Mouse (Mus musculus) heart, adult 2 months (tissue): Measurements from ENCODE around the gene Wnt8b.

Experiments used
- CTCF ChIP-seq: fragments of 200-600 bp; IDR thresholded peaks from 2 replicates; pipeline ENCODE4 v1.8.1; 2022; ENCODE audit warnings: antibody characterized with exemption, mild to moderate bottlenecking, moderate library complexity
- EP300 ChIP-seq: fragments of 200-500 bp; IDR thresholded peaks from 2 replicates; pipeline ENCODE4 v1.6.1; 2011; ENCODE audit warnings: low read depth, low read length, control low read depth; ENCODE audit not compliant: insufficient read depth

- TF ChIP-seq EP300: no peak
- TF ChIP-seq CTCF: no peak
These were observed 5.7 kb downstream of the Wnt8b start for GRCm38 (mm10) chr19:44498936-44499335.
